Mouse (Mus musculus) bone marrow macrophage, adult 2 months (primary cell): ENCODE data around the gene Specc1l.

Experiments
- CTCF ChIP-seq: IDR thresholded peaks from 2 replicates; pipeline ENCODE4 v1.5.1; 2012; ENCODE audit warnings: low read depth, mild to moderate bottlenecking, low read length, moderate library complexity
- POLR2A ChIP-seq: IDR thresholded peaks from 2 replicates; pipeline ENCODE4 v1.6.1; 2012; ENCODE audit warnings: mild to moderate bottlenecking, low read depth, low read length, borderline replicate concordance

DNA sequence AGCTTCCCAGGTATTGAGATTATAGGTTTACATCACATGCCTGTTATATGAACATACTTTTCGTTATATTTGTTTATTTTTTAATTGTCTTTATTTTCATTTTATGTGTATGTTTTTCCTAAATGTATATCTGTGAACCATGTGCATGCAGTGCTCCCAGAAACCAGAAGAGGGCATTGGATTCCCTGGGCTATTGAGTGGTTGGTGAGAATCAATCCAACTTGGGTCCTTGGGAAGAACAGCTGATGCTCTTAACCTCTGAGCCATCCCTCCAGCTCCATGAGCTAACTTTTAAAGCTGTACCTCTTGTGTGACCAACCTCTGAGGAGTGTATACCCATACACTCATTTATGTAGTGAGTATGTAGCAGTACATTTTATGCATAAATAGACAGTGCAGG, 65.6 kb downstream of the Specc1l start:
- TF ChIP-seq CTCF, result no peak
- no peak for TF ChIP-seq POLR2A
